Mouse (Mus musculus): ENCODE data around the gene Sap30. TPM values are rescaled to one million over a fixed set of nuclear protein-coding genes. Genes with fewer than 3 reads are reported as not detected.

Gene Sap30
- total RNA-seq, 2 experiments from 2014 or later = 33.6 to 35.9 TPM

DNA sequence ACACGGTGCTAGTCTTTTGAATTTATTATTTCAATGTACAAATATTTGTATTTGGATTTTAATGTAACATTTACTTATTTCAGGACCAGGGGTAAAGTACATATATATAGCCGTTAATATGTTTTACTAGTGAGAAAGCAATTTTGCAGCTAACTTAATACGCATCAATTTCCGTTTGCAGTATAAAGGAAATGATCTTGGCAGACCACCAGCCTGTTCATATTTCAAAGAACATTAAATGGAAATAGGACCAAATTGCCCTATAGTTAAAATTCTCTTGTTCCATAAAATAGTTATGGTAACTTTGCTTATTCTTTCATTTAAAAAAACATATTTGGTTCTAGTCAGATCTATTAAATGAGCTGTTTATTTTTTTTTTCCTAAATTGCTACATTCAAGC lies 46.5 kb downstream of the Sap30 start:
- DNase-seq = no peak

DNA sequence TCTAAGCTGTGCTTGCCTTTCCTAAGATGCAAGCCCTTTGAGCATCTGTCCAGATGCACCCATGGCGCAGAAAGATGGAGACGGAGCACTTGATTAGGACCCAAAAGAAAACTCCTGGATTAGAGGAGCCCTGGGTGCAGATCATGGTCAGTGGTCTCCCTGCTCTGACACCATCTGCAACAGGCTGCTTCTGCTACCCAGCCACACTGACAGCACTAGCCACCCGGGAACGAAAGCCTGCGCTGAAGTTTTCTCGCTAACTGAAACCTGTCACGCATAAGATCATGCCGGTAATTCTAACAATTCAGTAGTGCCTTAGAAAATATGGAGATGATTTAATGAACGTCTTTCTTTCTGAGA lies 51.2 kb downstream of the Sap30 start:
- no peak for DNase-seq

- no peak for DNase-seq
These were observed 51.8 kb downstream of the Sap30 start for GRCm38 (mm10) chr8:57435768-57436436.

- no peak for DNase-seq
These were observed 54.9 kb downstream of the Sap30 start for GRCm38 (mm10) chr8:57432802-57433201.

Other genes with a start within 250 kb of the Sap30 start
- under 1 TPM; 0.36 to 0.52 TPM for gene Hand2, start 166.9 kb downstream of the Sap30 start, total RNA-seq (2021)
- not detected for gene Scrg1, start 31.9 kb downstream of the Sap30 start, total RNA-seq (2021)
- gene Hmgb2, start 24.0 kb upstream of the Sap30 start, total RNA-seq (2021) = 10 to 100 TPM; 47.8 to 57.6 TPM
- gene Galnt7, start 165.2 kb upstream of the Sap30 start, total RNA-seq (2021) = 1 to 10 TPM; 5.4 to 9.6 TPM